Mouse (Mus musculus) kidney, postnatal 0 days (tissue): Measurements from ENCODE around the gene Cab39l. TPM values are rescaled to one million over a fixed set of nuclear protein-coding genes. Genes with fewer than 3 reads are reported as not detected.

ENCODE experiments used
- ATAC-seq: fragments of 200-750 bp; cut with Nextera tagmentation; replicated peaks from 2 replicates; pipeline ENCODE4 v1.8.0; 2017; ENCODE audit warnings: low read depth, moderate number of reproducible peaks, moderate TSS enrichment, moderate library complexity; ENCODE audit not compliant: low FRiP score
- DNase-seq: peaks from one replicate; pipeline ENCODE4 v3.0.0-alpha.2; 2016; ENCODE audit warnings: low spot score
- H3K27ac ChIP-seq: fragments of 300-500 bp; sonication (generic); 2 replicates; pipeline ENCODE4 v1.5.1; 2014; ENCODE audit warnings: mild to moderate bottlenecking
- H3K27me3 ChIP-seq: fragments of 300-500 bp; sonication (generic); 2 replicates; pipeline ENCODE4 v1.6.1; 2014; ENCODE audit warnings: low read length, mixed read lengths; ENCODE audit not compliant: insufficient read depth
- H3K36me3 ChIP-seq: fragments of 300-500 bp; sonication (generic); 2 replicates; pipeline ENCODE4 v1.6.1; 2014; ENCODE audit warnings: low read length, mixed read lengths; ENCODE audit not compliant: insufficient read depth
- H3K4me1 ChIP-seq: fragments of 300-500 bp; sonication (generic); replicated peaks from 2 replicates; pipeline ENCODE4 v1.6.1; 2014; ENCODE audit warnings: antibody characterized with exemption, low read length, mixed read lengths; ENCODE audit not compliant: insufficient read depth
- H3K4me2 ChIP-seq: fragments of 300-500 bp; sonication (generic); 2 replicates; pipeline ENCODE4 v1.6.1; 2014; ENCODE audit warnings: mild to moderate bottlenecking, low read length, moderate library complexity, mixed read lengths
- H3K4me3 ChIP-seq: fragments of 300-500 bp; sonication (generic); replicated peaks from 2 replicates; pipeline ENCODE4 v1.5.1; 2014; ENCODE audit warnings: low read depth, low read length
- H3K9ac ChIP-seq: fragments of 300-500 bp; sonication (generic); 2 replicates; pipeline ENCODE4 v1.6.1; 2014; ENCODE audit warnings: low read depth, low read length
- H3K9me3 ChIP-seq: fragments of 300-500 bp; sonication (generic); replicated peaks from 2 replicates; pipeline ENCODE4 v1.6.1; 2016; ENCODE audit warnings: low read length, inconsistent platforms, mixed read lengths
- CTCF ChIP-seq: IDR thresholded peaks from 2 replicates; pipeline ENCODE4 v1.5.1; 2016; ENCODE audit warnings: antibody characterized with exemption, low read depth, mild to moderate bottlenecking, moderate library complexity
- WGBS: fragments of 180-500 bp; shearing (Covaris S2); extraction: QIAGEN DNeasy Blood & Tissue Kit; methylation state at CpG from one replicate; pipeline ENCODE4 v1.1.7; 2014; 5-methylcytosine and 5-hydroxymethylcytosine counted together
- polyA plus RNA-seq: library from polyadenylated mRNA; unstranded; fragments of >200 nt; fragmentation: Nextera tagmentation; extraction: Ambion mirVana; gene quantifications from 2 replicates; pipeline ENCODE4 v1.2.1, GENCODE M21; 2015

The Cab39l gene
- polyA plus RNA-seq, 1 experiment from 2014 or later, result 60.7 TPM

GRCm38 (mm10) chr14:59532986-59533385, 92.2 kb downstream of the Cab39l start:
- no peak for DNase-seq
- H3K36me3 ChIP-seq, result no peaks in the 10 kb centered on the region
- no peak for ATAC-seq
- WGBS, result 81% methylated on average over 1 of the region's 1 CpGs
- H3K4me3 ChIP-seq, result no peak overlapping the region
- no peak overlapping the region for H3K27ac ChIP-seq
- no peaks in the 10 kb centered on the region for H3K27me3 ChIP-seq
- no peak overlapping the region for H3K4me2 ChIP-seq
- no peak for TF ChIP-seq CTCF
- no peaks in the 10 kb centered on the region for H3K9me3 ChIP-seq
- no peaks in the 10 kb centered on the region for H3K4me1 ChIP-seq
- no peak overlapping the region for H3K9ac ChIP-seq

GRCm38 (mm10) chr14:59533908-59534307, 93.1 kb downstream of the Cab39l start:
- H3K27me3 ChIP-seq, result no peaks in the 10 kb centered on the region
- 0 out of 2 replicates have a peak, but pooled peaks cover 2% of the 10 kb centered on the region for H3K36me3 ChIP-seq
- no peak overlapping the region for H3K9ac ChIP-seq
- H3K27ac ChIP-seq, result no peak overlapping the region
- H3K9me3 ChIP-seq, result no peaks in the 10 kb centered on the region
- no peak for TF ChIP-seq CTCF
- no peak for ATAC-seq
- DNase-seq, result no peak
- no peak overlapping the region for H3K4me2 ChIP-seq
- H3K4me3 ChIP-seq, result no peak overlapping the region
- no peaks in the 10 kb centered on the region for H3K4me1 ChIP-seq

GRCm38 (mm10) chr14:59537829-59538432, 97.2 kb downstream of the Cab39l start:
- H3K27ac ChIP-seq, result no peak overlapping the region
- 0 out of 2 replicates have a peak, but pooled peaks cover 8% of the 10 kb centered on the region for H3K36me3 ChIP-seq
- TF ChIP-seq CTCF, result no peak
- H3K4me1 ChIP-seq, result no peaks in the 10 kb centered on the region
- WGBS, result 88% methylated on average over 4 of the region's 4 CpGs
- no peak overlapping the region for H3K9ac ChIP-seq
- H3K4me2 ChIP-seq, result no peak overlapping the region
- H3K9me3 ChIP-seq, result no peaks in the 10 kb centered on the region
- DNase-seq, result no peak
- ATAC-seq, result no peak
- H3K27me3 ChIP-seq, result no peaks in the 10 kb centered on the region
- H3K4me3 ChIP-seq, result no peak overlapping the region

GRCm38 (mm10) chr14:59540230-59540629, 99.5 kb downstream of the Cab39l start:
- TF ChIP-seq CTCF, result no peak
- Histone ChIP-seq H3K4me1 (no peaks in the 10 kb centered on the region), H3K36me3 (0 out of 2 replicates have a peak, but pooled peaks cover 8% of the 10 kb centered on the region), H3K9ac (no peak overlapping the region), H3K4me2 (no peak overlapping the region), H3K27me3 (no peaks in the 10 kb centered on the region), H3K27ac (no peak overlapping the region), H3K4me3 (no peak overlapping the region), H3K9me3 (no peaks in the 10 kb centered on the region)
- 63% methylated on average over 2 of the region's 2 CpGs for WGBS
- DNase-seq (no peak), ATAC-seq (no peak)

DNA sequence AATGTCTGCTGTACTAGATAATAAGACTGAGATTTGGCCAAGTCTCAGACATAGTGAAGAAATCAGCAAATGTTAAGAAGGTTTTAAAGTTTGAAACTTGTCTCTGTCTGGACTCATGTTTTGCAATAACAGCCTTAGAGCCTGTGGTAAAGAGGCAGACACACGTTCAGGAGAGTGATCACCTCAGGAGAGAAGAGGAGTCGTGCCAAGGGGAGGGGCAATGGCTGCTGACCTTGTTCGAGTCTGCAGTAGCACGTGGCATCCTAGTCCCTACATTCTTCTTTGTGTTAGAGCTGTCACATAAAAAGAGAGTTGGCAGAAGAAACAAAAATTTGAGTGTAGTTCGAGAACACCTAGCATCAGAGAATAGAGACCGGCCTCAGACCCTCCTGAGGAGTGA, 100.0 kb downstream of the Cab39l start:
- no peaks in the 10 kb centered on the region for H3K27me3 ChIP-seq
- H3K4me2 ChIP-seq, result no peak overlapping the region
- no peak overlapping the region for H3K9ac ChIP-seq
- 0 out of 2 replicates have a peak, but pooled peaks cover 8% of the 10 kb centered on the region for H3K36me3 ChIP-seq
- WGBS, result 73% methylated on average over 6 of the region's 6 CpGs
- no peaks in the 10 kb centered on the region for H3K9me3 ChIP-seq
- no peak for DNase-seq
- no peaks in the 10 kb centered on the region for H3K4me1 ChIP-seq
- no peak overlapping the region for H3K4me3 ChIP-seq
- no peak for TF ChIP-seq CTCF
- ATAC-seq, result no peak
- no peak overlapping the region for H3K27ac ChIP-seq

DNA sequence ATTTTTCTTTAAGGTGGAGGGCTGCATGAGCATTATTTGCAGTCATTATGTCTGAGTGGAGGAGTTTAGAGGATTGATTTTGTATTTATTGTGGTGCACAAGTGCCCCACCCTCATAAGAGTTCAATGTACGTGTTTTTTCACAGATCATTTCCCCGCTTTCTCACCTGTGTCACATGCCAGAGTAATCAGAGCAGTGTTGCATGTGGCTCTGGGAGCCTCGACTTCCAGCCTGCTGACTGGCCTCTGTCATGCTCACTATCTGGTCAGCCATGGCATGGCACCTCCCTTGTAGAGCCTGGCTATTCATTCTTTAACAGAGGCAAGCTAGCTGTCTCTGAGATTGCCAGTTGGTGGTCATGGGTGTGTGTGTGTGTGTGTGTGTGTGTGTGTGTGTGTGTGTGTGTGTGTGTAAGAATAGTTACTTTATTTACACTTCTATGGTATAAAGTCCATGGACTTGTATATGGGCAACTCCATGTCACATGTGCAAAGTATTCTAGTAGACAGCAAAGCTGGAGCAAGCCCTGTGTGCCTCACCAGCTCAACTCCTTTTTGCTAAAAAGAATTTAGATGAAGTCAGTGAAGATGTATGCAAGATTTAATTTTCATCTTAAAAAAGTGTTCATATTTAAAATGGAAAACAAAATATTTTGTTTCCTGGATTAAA, 102.5 kb downstream of the Cab39l start:
- 50% methylated on average over 3 of the region's 3 CpGs for WGBS
- Histone ChIP-seq H3K9ac (no peak overlapping the region), H3K27ac (no peak overlapping the region), H3K4me3 (no peak overlapping the region), H3K36me3 (0 out of 2 replicates have a peak, but pooled peaks cover 8% of the 10 kb centered on the region), H3K4me2 (no peak overlapping the region), H3K9me3 (no peaks in the 10 kb centered on the region), H3K4me1 (peaks cover 4% of the 10 kb centered on the region; the same call in 1 of the 2 replicates), H3K27me3 (no peaks in the 10 kb centered on the region)
- no peak for DNase-seq
- ATAC-seq, result no peak
- no peak for TF ChIP-seq CTCF
